Mouse (Mus musculus): Measurements from ENCODE around the gene Tctex1d4.

DNA sequence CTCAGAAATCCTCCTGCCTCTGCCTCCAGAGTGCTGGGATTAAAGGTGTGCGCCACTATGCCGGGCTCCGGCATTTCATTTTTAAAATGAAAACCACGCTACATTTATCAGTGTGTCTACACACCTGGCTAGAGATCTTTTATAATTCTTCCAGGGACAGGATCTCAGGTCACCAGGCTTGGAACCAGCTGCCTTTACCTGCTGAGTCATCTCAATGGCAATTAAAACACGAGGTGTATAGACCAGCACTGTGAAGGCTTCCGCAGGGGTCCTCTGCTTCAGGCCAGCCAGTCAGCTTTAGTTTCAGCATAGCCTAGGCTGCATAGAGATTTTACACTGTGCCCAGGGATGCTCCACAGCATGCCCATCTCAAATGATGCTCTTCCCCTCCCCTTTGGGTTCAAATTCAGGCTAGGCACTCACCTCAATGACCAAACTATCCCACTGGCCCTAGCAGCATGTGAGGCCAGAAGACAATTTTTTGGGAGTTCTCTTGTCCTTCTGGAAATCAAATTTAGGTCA is 23.7 kb downstream of the Tctex1d4 start:
- TF ChIP-seq POLR2A (IDR thresholded peaks at IDR 0.05; ENCODE audit: low read depth, low read length) (0 out of 2 replicates have a peak, but pooled peaks have one; percentile 25), CTCF (IDR thresholded peaks at IDR 0.05; ENCODE audit: borderline replicate concordance, insufficient read depth, low read length) (no peak)

Measured in embryonic fibroblast, embryonic 13.5 days (primary cell).